In the genomic region with DNA sequence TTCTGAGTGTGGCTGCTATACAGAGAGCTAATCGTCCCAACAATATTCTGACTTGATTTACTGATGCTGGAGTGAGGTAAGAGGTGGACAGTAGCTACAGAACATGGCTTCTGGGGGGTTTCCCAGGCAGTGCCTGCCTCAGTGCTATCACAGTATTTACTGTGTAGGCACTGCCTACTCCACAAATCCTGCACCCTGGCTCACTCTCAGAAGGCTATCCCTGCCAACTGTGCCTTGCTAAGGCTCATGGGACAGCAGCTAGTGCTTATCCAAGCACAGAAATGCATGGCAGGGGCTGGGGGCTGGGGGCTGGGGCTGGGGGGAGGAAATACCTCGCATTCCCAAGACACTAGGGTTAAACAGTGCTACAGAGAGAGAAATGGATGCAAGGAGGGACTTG, we compare ENCODE assay signal across 33 mouse cellular contexts. TPM values are rescaled to one million over a fixed set of nuclear protein-coding genes. Genes with fewer than 3 reads are reported as not detected.
A peak's percentile ranks its signal among the peaks of the same experiment; 100 is the strongest.
DNase-seq lines count a peak whose midpoint lies in the region; ATAC-seq and TF ChIP-seq lines count a peak whose summit lies in the region.
"Had no signal": no experiment of that assay in that cellular context is flagged by ENCODE, and none has a peak within 500 bp of the region (broad histone marks: within the 10 kb centered on the region; RNA-seq: fewer than 3 reads in every experiment).

No protein-coding gene starts in this region.

- no peaks in the 10 kb centered on the region for H3K27me3 ChIP-seq in forebrain, postnatal 0 days (ENCODE audit: insufficient read depth, low read length)
- H3K27me3 ChIP-seq in forebrain, embryonic 15.5 days, result no peaks in the 10 kb centered on the region

- no peak overlapping the region for H3K27ac ChIP-seq in forebrain, postnatal 0 days (ENCODE audit: low read depth, low read length)
- no peak overlapping the region for H3K27ac ChIP-seq in forebrain, embryonic 15.5 days (replicated peaks)
- H3K27ac ChIP-seq: heart, embryonic 13.5 days; hindbrain, embryonic 14.5 days; limb, embryonic 12.5 days; liver, embryonic 15.5 days; stomach, postnatal 0 days had no signal

- TF ChIP-seq CTCF in forebrain, postnatal 0 days (IDR thresholded peaks at IDR 0.05; ENCODE audit: low read depth), result no peak

- ATAC-seq in forebrain, postnatal 0 days, result no peak
- ATAC-seq in forebrain, embryonic 15.5 days (replicated peaks), result no peak
- ATAC-seq: CD4-positive, CD25-positive, alpha-beta regulatory T cell, adult 4 months; midbrain, embryonic 16.5 days had no signal

- 55% methylated on average over 2 of the region's 2 CpGs for WGBS in forebrain, postnatal 0 days
- WGBS in forebrain, embryonic 15.5 days, result 75% methylated on average over 2 of the region's 2 CpGs

- no peaks in the 10 kb centered on the region for H3K4me1 ChIP-seq in forebrain, postnatal 0 days (ENCODE audit: insufficient read depth)
- H3K4me1 ChIP-seq in forebrain, embryonic 15.5 days, result no peaks in the 10 kb centered on the region
- H3K4me1 ChIP-seq: liver, embryonic 15.5 days had no signal

- no peak overlapping the region for H3K4me2 ChIP-seq in forebrain, postnatal 0 days (ENCODE audit: low read depth)
- H3K4me2 ChIP-seq in forebrain, embryonic 15.5 days (replicated peaks), result no peak overlapping the region
- H3K4me2 ChIP-seq: heart, embryonic 13.5 days; hindbrain, embryonic 14.5 days; limb, embryonic 12.5 days; liver, embryonic 15.5 days; lung, embryonic 14.5 days; midbrain, embryonic 11.5 days had no signal

- H3K4me3 ChIP-seq in forebrain, postnatal 0 days (ENCODE audit: low read depth, low read length), result no peak overlapping the region
- no peak overlapping the region for H3K4me3 ChIP-seq in forebrain, embryonic 15.5 days
- H3K4me3 ChIP-seq: erythroblast, embryonic 14.5 days; heart, embryonic 13.5 days; limb, embryonic 12.5 days; liver, embryonic 15.5 days had no signal

- no peaks in the 10 kb centered on the region for H3K9me3 ChIP-seq in forebrain, postnatal 0 days (ENCODE audit: low read length)
- H3K9me3 ChIP-seq in forebrain, embryonic 15.5 days, result no peaks in the 10 kb centered on the region
- H3K9me3 ChIP-seq: heart, embryonic 13.5 days; limb, embryonic 12.5 days; liver, embryonic 15.5 days had no signal

- H3K36me3 ChIP-seq in forebrain, postnatal 0 days (ENCODE audit: insufficient read depth), result no peaks in the 10 kb centered on the region
- no peaks in the 10 kb centered on the region for H3K36me3 ChIP-seq in forebrain, embryonic 15.5 days
- H3K36me3 ChIP-seq: heart, embryonic 13.5 days; limb, embryonic 12.5 days; liver, embryonic 15.5 days had no signal

- peak; percentile 21 for DNase-seq in forebrain, postnatal 0 days
- peak; percentile 35 to 48 for DNase-seq in left cerebral cortex, adult 18-20 months (ENCODE audit: low spot score in 2 of 2)
- DNase-seq in left cerebral cortex, adult 8-10 months (ENCODE audit: low spot score in 2 of 2), result no peak
- peak; percentile 40 for DNase-seq in NIH3T3 (ENCODE audit: low read depth)
- DNase-seq in brain, adult 2 months (ENCODE audit: low read depth, low spot score), result peak; percentile 45
- DNase-seq in cerebellum, adult 9-11 months, result no peak
- DNase-seq: adrenal gland, adult 8-10 months; cerebellum, adult 18-20 months; kidney, adult 11 months; kidney, postnatal 14 days; lung, embryonic 14.5 days; spleen, adult 18-20 months; thymus, adult 2 months; thymus, postnatal 36 days had no signal

- H3K9ac ChIP-seq in forebrain, postnatal 0 days, result no peak overlapping the region
- no peak overlapping the region for H3K9ac ChIP-seq in forebrain, embryonic 15.5 days (replicated peaks)
- H3K9ac ChIP-seq: heart, embryonic 13.5 days; hindbrain, embryonic 14.5 days; limb, embryonic 12.5 days; liver, embryonic 15.5 days; lung, embryonic 14.5 days had no signal

RNA-seq across cellular contexts. Expression of a gene that starts 38.2 kb away (rescaled TPM):
- 0.15 TPM in 1 of 2 replicates, not detected in the other for total RNA-seq in forebrain, postnatal 0 days (2014; rRNA removed)
- polyA plus RNA-seq in forebrain, postnatal 0 days (2015; fragmentation: Nextera tagmentation; extraction: Ambion mirVana), result 0.10 and 0.11 TPM in 2 replicates
- 0.33 TPM in 1 of 2 replicates, not detected in the other for polyA plus RNA-seq in forebrain, embryonic 15.5 days (2015; fragmentation: Nextera tagmentation; extraction: Ambion mirVana)
- total RNA-seq in left cerebral cortex, adult 18-20 months (2021), result not detected
- not detected for total RNA-seq in left cerebral cortex, adult 8-10 months (2022)
- total RNA-seq: gastrocnemius, adult 8-10 months; heart, adult 8-10 months; heart, postnatal 10 days; hematopoietic stem cell, adult 5-6 weeks; left cerebral cortex, postnatal 25 days; liver, adult 2 months; megakaryocyte, adult 5-6 weeks; neutrophil, adult 5-6 weeks had no signal
- polyA plus RNA-seq: cortical plate, adult 2 months; erythroblast, embryonic 14.5 days; heart, embryonic 13.5 days; limb, embryonic 12.5 days; liver, adult 2 months; liver, embryonic 15.5 days had no signal

Comparison
In these comparisons a context has a peak if more than half of its experiments do, and no peak if none do; other contexts are left out.
1. DNase-seq: peak in forebrain, postnatal 0 days (single experiment), left cerebral cortex, adult 18-20 months (2 of 2), NIH3T3 (single experiment) and brain, adult 2 months (single experiment); none in left cerebral cortex, adult 8-10 months (0 of 2) and cerebellum, adult 9-11 months (single experiment).